Mouse (Mus musculus) intestine, embryonic 16.5 days (tissue): ENCODE data around the gene Cyb5d1. TPM values are rescaled to one million over a fixed set of nuclear protein-coding genes. Genes with fewer than 3 reads are reported as not detected.

Source experiments
- ATAC-seq: fragments of 200-750 bp; cut with Nextera tagmentation; 2 replicates; pipeline ENCODE4 v1.8.0; 2017; ENCODE audit warnings: moderate TSS enrichment, moderate library complexity
- H3K27ac ChIP-seq: fragments of 300-500 bp; sonication (generic); 2 replicates; pipeline ENCODE4 v1.5.1; 2014; ENCODE audit warnings: mild to moderate bottlenecking, low read length
- H3K27me3 ChIP-seq: fragments of 300-500 bp; sonication (generic); replicated peaks from 2 replicates; pipeline ENCODE4 v1.6.1; 2014; ENCODE audit warnings: low read length, control low read depth, mixed read lengths; ENCODE audit not compliant: control insufficient read depth, insufficient read depth
- H3K36me3 ChIP-seq: fragments of 300-500 bp; sonication (generic); 2 replicates; pipeline ENCODE4 v1.6.1; 2014; ENCODE audit warnings: low read length, control low read depth; ENCODE audit not compliant: control insufficient read depth, insufficient read depth
- H3K4me1 ChIP-seq: fragments of 300-500 bp; sonication (generic); 2 replicates; pipeline ENCODE4 v1.6.1; 2014; ENCODE audit warnings: low read length, control low read depth, mixed read lengths; ENCODE audit not compliant: control insufficient read depth, insufficient read depth
- H3K4me2 ChIP-seq: fragments of 300-500 bp; sonication (generic); 2 replicates; pipeline ENCODE4 v1.6.1; 2014; ENCODE audit warnings: low read depth, low read length, control low read depth
- H3K4me3 ChIP-seq: fragments of 300-500 bp; sonication (generic); 2 replicates; pipeline ENCODE4 v1.5.1; 2014; ENCODE audit warnings: mild to moderate bottlenecking, low read length
- H3K9ac ChIP-seq: fragments of 300-500 bp; sonication (generic); 2 replicates; pipeline ENCODE4 v1.6.1; 2014; ENCODE audit warnings: low read depth, low read length
- H3K9me3 ChIP-seq: fragments of 300-500 bp; sonication (generic); 2 replicates; pipeline ENCODE4 v1.6.1; 2016; ENCODE audit warnings: low read length, control low read depth; ENCODE audit not compliant: control insufficient read depth
- WGBS: fragments of 180-500 bp; shearing (Covaris S2); extraction: QIAGEN DNeasy Blood & Tissue Kit; methylation state at CpG from one replicate; pipeline ENCODE4 v1.1.7; 2014; 5-methylcytosine and 5-hydroxymethylcytosine counted together
- polyA plus RNA-seq: library from polyadenylated mRNA; unstranded; fragments of >200 nt; fragmentation: Nextera tagmentation; extraction: Ambion mirVana; gene quantifications from 2 replicates; pipeline ENCODE4 v1.2.1, GENCODE M21; 2015

The Cyb5d1 gene
- polyA plus RNA-seq, 1 experiment from 2014 or later, result 24.0 TPM

- H3K4me3 ChIP-seq, result no peak overlapping the region
- H3K9ac ChIP-seq, result no peak overlapping the region
- WGBS, result 89% methylated on average over 19 of the region's 19 CpGs
- no peak overlapping the region for H3K27ac ChIP-seq
- no peaks in the 10 kb centered on the region for H3K27me3 ChIP-seq
- no peaks in the 10 kb centered on the region for H3K9me3 ChIP-seq
- peaks cover 48% of the 10 kb centered on the region for H3K36me3 ChIP-seq
- no peak for ATAC-seq
- no peak overlapping the region for H3K4me2 ChIP-seq
- peaks cover 18% of the 10 kb centered on the region for H3K4me1 ChIP-seq
Measured at GRCm38 (mm10) chr11:69406282-69406681, 10.9 kb upstream of the Cyb5d1 start.

- Histone ChIP-seq H3K27ac (no peak overlapping the region), H3K9me3 (no peaks in the 10 kb centered on the region), H3K9ac (no peak overlapping the region), H3K4me3 (no peak overlapping the region), H3K4me1 (peaks cover 23% of the 10 kb centered on the region), H3K36me3 (peaks cover 48% of the 10 kb centered on the region), H3K4me2 (no peak overlapping the region), H3K27me3 (no peaks in the 10 kb centered on the region)
- ATAC-seq, result no peak
- 90% methylated on average over 24 of the region's 24 CpGs for WGBS
Measured at GRCm38 (mm10) chr11:69405397-69406200, 10.2 kb upstream of the Cyb5d1 start.

- Histone ChIP-seq H3K9me3 (no peaks in the 10 kb centered on the region), H3K27me3 (no peaks in the 10 kb centered on the region), H3K27ac (no peak overlapping the region), H3K36me3 (peaks cover 49% of the 10 kb centered on the region), H3K4me2 (no peak overlapping the region), H3K4me1 (peaks cover 26% of the 10 kb centered on the region), H3K4me3 (no peak overlapping the region), H3K9ac (no peak overlapping the region)
- no peak for ATAC-seq
- WGBS, result 91% methylated on average over 20 of the region's 24 CpGs
Measured at GRCm38 (mm10) chr11:69404595-69405396, 9.4 kb upstream of the Cyb5d1 start.

GRCm38 (mm10) chr11:69403691-69404594, 8.5 kb upstream of the Cyb5d1 start:
- H3K27me3 ChIP-seq, result no peaks in the 10 kb centered on the region
- WGBS, result 89% methylated on average over 38 of the region's 38 CpGs
- H3K4me1 ChIP-seq, result peaks cover 31% of the 10 kb centered on the region
- no peak overlapping the region for H3K4me2 ChIP-seq
- H3K27ac ChIP-seq, result no peak overlapping the region
- no peak overlapping the region for H3K4me3 ChIP-seq
- no peak overlapping the region for H3K9ac ChIP-seq
- no peak for ATAC-seq
- peaks cover 53% of the 10 kb centered on the region for H3K36me3 ChIP-seq
- H3K9me3 ChIP-seq, result no peaks in the 10 kb centered on the region

- Histone ChIP-seq H3K4me3 (no peak overlapping the region), H3K4me1 (peaks cover 33% of the 10 kb centered on the region), H3K9me3 (no peaks in the 10 kb centered on the region), H3K9ac (0 out of 2 replicates have a peak overlapping the region, but pooled peaks have one; percentile 29), H3K36me3 (peaks cover 47% of the 10 kb centered on the region), H3K4me2 (no peak overlapping the region), H3K27ac (no peak overlapping the region), H3K27me3 (no peaks in the 10 kb centered on the region)
- WGBS, result 86% methylated on average over 12 of the region's 12 CpGs
- no peak for ATAC-seq
Measured at GRCm38 (mm10) chr11:69401987-69402386, 6.6 kb upstream of the Cyb5d1 start.

- Histone ChIP-seq H3K4me2 (no peak overlapping the region), H3K4me3 (no peak overlapping the region), H3K27me3 (no peaks in the 10 kb centered on the region), H3K9ac (peak overlapping the region; percentile 29; the same call in 1 of the 2 replicates), H3K36me3 (peaks cover 40% of the 10 kb centered on the region), H3K4me1 (peaks cover 36% of the 10 kb centered on the region), H3K9me3 (no peaks in the 10 kb centered on the region), H3K27ac (peak overlapping the region; percentile 8; the same call in 1 of the 2 replicates)
- 18% methylated on average over 22 of the region's 22 CpGs for WGBS
- ATAC-seq, result peak; percentile 79
Measured at GRCm38 (mm10) chr11:69401210-69401637, 5.8 kb upstream of the Cyb5d1 start.

- 75% methylated on average over 25 of the region's 25 CpGs for WGBS
- Histone ChIP-seq H3K27ac (no peak overlapping the region), H3K4me1 (peaks cover 36% of the 10 kb centered on the region), H3K4me3 (no peak overlapping the region; the same call in 1 of the 2 replicates), H3K4me2 (no peak overlapping the region), H3K9ac (0 out of 2 replicates have a peak overlapping the region, but pooled peaks have one; percentile 47), H3K36me3 (peaks cover 31% of the 10 kb centered on the region), H3K27me3 (no peaks in the 10 kb centered on the region), H3K9me3 (no peaks in the 10 kb centered on the region)
- ATAC-seq, result no peak
Measured at GRCm38 (mm10) chr11:69400083-69400850, 4.8 kb upstream of the Cyb5d1 start.

- Histone ChIP-seq H3K4me2 (no peak overlapping the region), H3K4me1 (peaks cover 36% of the 10 kb centered on the region), H3K36me3 (peaks cover 27% of the 10 kb centered on the region), H3K27ac (no peak overlapping the region), H3K9ac (peak overlapping the region; percentile 47; the same call in 1 of the 2 replicates), H3K4me3 (no peak overlapping the region; the same call in 1 of the 2 replicates), H3K9me3 (no peaks in the 10 kb centered on the region), H3K27me3 (no peaks in the 10 kb centered on the region)
- ATAC-seq, result no peak
- 43% methylated on average over 66 of the region's 66 CpGs for WGBS
Measured at GRCm38 (mm10) chr11:69399201-69400082, 4.0 kb upstream of the Cyb5d1 start.
